Mouse (Mus musculus) neutrophil, adult 65 days (primary cell): ENCODE results near the gene Wdr13. TPM values are rescaled to one million over a fixed set of nuclear protein-coding genes. Genes with fewer than 3 reads are reported as not detected.

Source experiments
- total RNA-seq: library from RNA; stranded (reverse); gene quantifications from 2 replicates; pipeline ENCODE4 v1.2.4, GENCODE M21; 2023

Gene Wdr13
- 33.9 and 43.9 TPM in 2 replicates for total RNA-seq

DNA sequence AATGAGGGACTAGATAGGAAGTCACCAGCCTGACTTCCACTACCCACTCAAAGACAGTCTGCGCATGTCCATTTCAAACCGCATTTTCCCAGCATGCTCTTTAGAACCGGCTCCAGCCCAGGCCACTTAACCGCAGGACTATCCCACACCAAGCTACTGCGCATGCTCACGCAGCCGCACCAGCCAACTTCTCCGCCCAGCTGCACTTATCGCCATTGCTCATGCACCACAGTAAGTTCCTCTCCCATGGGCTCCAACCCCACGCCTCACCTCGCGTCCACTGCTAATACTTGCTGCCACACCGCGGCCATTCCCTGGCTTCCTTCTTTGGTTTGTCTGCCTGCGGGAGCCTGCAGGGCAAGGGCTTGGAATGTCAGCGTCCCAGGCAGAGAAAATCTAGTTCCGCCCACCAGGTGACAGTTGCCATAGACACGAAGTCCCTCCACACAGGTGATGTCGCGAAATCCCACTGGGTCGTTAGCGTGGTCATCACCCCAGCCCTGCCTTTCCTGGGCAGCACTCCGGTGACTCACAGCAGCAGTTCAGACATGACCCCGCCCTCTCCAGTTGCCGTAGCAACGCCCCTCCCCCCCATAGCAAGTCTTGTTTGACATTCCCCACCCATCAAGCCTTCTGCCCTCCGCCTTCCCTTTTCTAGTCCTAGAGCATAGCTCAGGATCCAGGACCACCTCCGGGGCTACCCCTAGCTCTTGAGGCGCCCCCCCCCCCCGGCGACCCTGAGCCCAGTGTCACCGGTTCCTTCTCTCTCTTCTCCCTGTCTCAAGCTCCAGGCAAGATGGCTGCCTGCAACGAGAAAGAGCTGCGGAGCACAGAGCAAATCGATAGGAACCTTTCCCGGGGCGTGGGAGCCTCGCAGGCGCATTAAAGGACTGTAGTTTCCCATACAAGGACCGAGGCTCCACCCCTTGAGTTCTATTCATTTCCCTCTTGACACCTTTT lies at the start of gene Wdr13:
Gene Wdr13, minus strand, starts transcription at position 876 of the 960 bp plus-strand sequence.

DNA sequence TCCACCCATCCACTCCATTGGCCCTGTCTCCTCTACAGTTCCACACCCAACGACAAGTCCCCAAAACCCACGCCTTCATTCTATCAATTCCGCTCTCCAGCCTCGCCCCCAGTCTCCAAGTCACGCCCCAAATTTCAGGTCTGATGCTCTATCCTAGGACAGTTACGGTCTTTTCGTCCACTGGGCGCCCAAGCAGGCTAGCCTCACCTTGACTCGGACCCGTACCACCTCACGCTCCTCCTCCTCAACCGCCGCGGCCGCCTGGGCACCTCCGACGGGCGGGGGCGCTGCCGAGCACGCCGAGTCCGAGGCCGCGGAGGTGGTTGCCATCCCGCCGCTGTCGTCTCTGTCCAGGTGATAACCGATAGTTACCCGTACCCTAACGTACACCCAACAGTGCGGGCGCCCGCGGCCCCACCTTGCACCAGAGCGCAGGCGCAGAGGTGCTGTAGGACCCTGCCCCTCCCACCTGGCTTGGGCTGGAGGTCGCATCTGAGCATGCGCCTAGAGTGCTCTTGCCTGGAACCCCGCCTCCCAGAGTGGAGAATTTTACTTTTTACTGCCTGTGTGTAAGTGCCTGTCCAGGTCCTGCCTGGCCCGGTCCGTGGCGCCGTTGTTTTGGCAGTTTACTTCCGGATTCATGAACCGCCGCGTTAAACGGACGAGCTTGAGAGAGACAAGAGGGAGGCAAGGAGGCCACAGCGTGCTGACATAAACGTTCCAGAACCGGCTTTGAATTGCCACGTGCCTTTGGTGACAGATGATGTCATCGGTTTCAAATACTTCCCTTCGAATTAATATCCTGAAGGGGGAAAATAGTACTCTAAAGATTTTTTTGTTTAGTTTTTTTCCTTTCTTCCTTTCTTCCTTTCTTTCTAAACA lies 43.1 kb upstream of the Wdr13 start, which contains the start of gene Tbc1d25:
Gene Tbc1d25, minus strand, starts transcription at position 678 of the 882 bp plus-strand sequence.

DNA sequence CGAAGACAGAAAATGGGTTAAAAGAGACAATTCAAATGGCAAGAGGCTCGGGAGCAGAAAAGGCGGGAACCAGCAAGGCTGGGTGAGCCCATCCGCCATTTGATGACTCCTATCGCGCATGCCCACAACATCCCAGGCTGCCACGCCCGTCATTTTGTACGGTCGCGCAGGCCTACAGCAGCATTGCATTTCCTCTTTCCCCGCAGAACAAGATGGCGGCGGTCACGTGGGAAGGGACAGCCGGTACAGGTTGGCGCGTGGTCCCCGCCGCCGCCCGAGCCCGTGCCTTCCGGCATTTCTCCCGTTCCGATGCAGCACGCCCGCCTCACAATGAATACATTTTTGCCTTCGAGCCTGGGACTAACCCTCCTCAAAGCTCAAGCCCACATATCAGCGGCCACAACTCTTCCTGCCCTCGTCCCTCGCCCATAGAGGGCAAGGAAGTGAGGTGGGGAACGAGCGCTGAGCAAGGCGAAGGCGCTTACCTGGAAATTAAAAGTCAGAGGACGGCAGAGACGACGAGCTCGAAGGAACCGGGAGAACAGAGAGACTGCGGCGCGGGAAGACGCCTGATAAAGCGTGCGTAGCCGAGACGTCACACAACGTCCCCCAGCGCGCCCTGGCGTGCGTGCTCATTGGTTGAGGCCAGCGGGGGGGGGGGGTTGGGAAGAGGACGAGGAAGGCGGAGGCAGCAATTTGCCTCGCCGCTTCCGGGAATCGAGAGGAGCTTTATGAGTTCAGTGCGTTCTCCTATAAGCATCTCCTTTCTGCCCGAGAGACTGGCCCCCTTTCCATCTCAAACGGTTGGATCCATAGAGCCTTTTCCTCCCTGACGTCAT lies 12.7 kb upstream of the Wdr13 start, which contains the start of gene Rbm3:
Gene Rbm3, minus strand, starts transcription at position 728 of the 839 bp plus-strand sequence.

DNA sequence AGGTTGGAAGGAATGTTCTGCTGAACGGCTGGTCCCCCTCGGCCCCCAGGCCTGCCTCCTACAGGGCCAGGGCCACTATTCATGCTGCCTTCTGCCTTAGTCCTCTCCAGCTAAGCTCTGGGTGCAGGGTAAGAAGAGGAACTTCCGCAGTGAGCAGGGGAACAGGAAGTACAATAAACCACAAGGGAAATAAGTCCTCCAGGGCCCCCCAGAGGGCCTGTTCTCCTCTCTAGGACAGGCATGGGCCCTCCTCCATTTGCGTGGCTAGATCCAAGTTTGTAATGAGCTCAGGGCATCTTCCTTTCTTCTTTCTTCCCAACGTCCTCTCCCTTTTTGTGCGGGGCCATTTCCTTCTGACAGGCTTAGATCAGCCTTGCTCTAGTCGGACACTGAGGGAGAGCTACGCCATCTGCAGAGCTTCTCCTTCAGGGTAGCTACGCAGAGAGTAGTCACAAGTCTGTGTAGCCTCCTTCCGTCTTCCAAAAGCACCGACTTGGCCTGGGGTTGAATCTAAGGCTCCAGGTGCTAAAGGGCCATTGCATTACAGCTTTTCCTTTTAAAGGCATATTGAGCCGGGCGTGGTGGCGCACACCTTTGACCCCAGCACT lies 42.2 kb downstream of the Wdr13 start, which contains the start of gene Was:
Gene Was, minus strand, starts transcription at position 153 of the 608 bp plus-strand sequence.

DNA sequence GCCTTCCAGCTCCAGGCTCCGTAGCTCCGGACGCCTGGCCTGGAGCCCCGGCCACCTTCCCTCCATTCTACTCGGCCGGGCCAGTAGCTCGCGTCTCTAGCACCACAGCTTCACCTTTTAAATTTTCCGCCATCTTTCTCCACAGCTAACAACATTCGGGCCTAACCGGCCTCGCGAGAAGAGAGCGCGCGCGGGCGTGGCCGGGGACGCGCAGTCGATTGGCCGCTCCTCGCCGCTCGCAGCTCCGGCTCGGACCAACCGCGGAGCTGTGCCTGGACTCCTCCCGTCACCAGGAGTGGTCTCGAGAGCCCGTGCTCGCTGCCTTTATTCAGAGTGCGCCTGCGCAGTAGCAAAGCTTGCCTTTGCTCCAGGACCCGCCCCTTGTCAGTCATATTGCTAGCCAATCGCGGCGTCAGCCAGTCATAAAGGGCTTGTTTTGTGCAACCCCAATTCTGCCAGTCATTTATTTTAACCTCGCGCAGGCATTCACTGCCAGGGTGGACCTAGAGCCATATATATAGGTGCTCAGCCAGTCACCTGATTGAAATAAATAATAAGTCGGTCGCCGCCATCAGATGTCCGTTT lies 58.2 kb downstream of the Wdr13 start, which contains the start of gene Suv39h1:
Gene Suv39h1, minus strand, starts transcription at position 331 of the 585 bp plus-strand sequence.

Other genes with a start within 250 kb of the Wdr13 start
- gene Slc35a2, start 248.9 kb downstream of the Wdr13 start, total RNA-seq = 25.5 and 28.1 TPM in 2 replicates
- gene Pqbp1, start 233.6 kb downstream of the Wdr13 start, total RNA-seq = 34.5 and 34.7 TPM in 2 replicates
- 44.3 and 45.8 TPM in 2 replicates for gene Timm17b, start 233.5 kb downstream of the Wdr13 start, total RNA-seq
- gene Gm10491, start 225.1 kb downstream of the Wdr13 start, total RNA-seq = not detected in 2 replicates
- gene Gm10490, start 223.3 kb downstream of the Wdr13 start, total RNA-seq = not detected in 2 replicates
- not detected in 2 replicates for gene Pcsk1n, start 213.1 kb downstream of the Wdr13 start, total RNA-seq
- gene Eras, start 204.3 kb downstream of the Wdr13 start, total RNA-seq = not detected in 2 replicates
- 4.9 and 8.8 TPM in 2 replicates for gene Hdac6, start 185.0 kb downstream of the Wdr13 start, total RNA-seq
- 0.88 and 1.6 TPM in 2 replicates for gene Gata1, start 154.8 kb downstream of the Wdr13 start, total RNA-seq
- gene Glod5, start 114.4 kb downstream of the Wdr13 start, total RNA-seq = not detected in 2 replicates
- 28.1 and 33.2 TPM in 2 replicates for gene Suv39h1, start 58.1 kb downstream of the Wdr13 start, total RNA-seq
- 136 and 163 TPM in 2 replicates for gene Was, start 42.4 kb downstream of the Wdr13 start, total RNA-seq
- gene Rbm3, start 13.0 kb upstream of the Wdr13 start, total RNA-seq = 315 and 338 TPM in 2 replicates
- 11.0 and 12.5 TPM in 2 replicates for gene Tbc1d25, start 43.3 kb upstream of the Wdr13 start, total RNA-seq
- 36.6 and 52.5 TPM in 2 replicates for gene Ebp, start 60.6 kb upstream of the Wdr13 start, total RNA-seq
- not detected in 2 replicates for gene Porcn, start 73.6 kb upstream of the Wdr13 start, total RNA-seq
- gene Ftsj1, start 119.5 kb upstream of the Wdr13 start, total RNA-seq = 10.7 and 14.4 TPM in 2 replicates
- 0.22 and 1.1 TPM in 2 replicates for gene Slc38a5, start 138.2 kb upstream of the Wdr13 start, total RNA-seq
- not detected in 2 replicates for gene Ssxb10, start 194.5 kb upstream of the Wdr13 start, total RNA-seq
- not detected in 2 replicates for gene Ssxb9, start 234.1 kb upstream of the Wdr13 start, total RNA-seq